Mouse (Mus musculus): ENCODE measurements around the gene Ubxn10. TPM values are rescaled to one million over a fixed set of nuclear protein-coding genes. Genes with fewer than 3 reads are reported as not detected.

The Ubxn10 gene
- polyA plus RNA-seq, 1 experiment from 2014 or later: 2.0 TPM

GRCm38 (mm10) chr4:138762266-138762665 lies 25.3 kb upstream of the Ubxn10 start:
- 0 out of 2 replicates have a peak, but pooled peaks cover 2% of the 10 kb centered on the region for H3K4me1 ChIP-seq (ENCODE audit: control insufficient read depth, insufficient read depth, low read length)
- H3K9me3 ChIP-seq (ENCODE audit: control insufficient read depth, low read length): no peaks in the 10 kb centered on the region
- no peaks in the 10 kb centered on the region for H3K36me3 ChIP-seq (ENCODE audit: control insufficient read depth, insufficient read depth, low read length)
- WGBS: 77% methylated on average over 9 of the region's 9 CpGs
- H3K27ac ChIP-seq (ENCODE audit: low read depth, low read length): no peak overlapping the region
- no peak overlapping the region for H3K9ac ChIP-seq (ENCODE audit: low read depth, low read length)
- H3K4me2 ChIP-seq (replicated peaks; ENCODE audit: low read depth, low read length): no peak overlapping the region
- H3K27me3 ChIP-seq (ENCODE audit: control insufficient read depth, insufficient read depth, low read length): no peaks in the 10 kb centered on the region
- no peak for ATAC-seq (ENCODE audit: low FRiP score, low TSS enrichment)
- H3K4me3 ChIP-seq (ENCODE audit: low read length): no peak overlapping the region

GRCm38 (mm10) chr4:138757416-138757815 lies 20.4 kb upstream of the Ubxn10 start, which contains the start of gene Pla2g2f:
Gene Pla2g2f, minus strand, starts transcription at chr4:138757626.
- no peaks in the 10 kb centered on the region for H3K36me3 ChIP-seq (ENCODE audit: control insufficient read depth, insufficient read depth, low read length)
- WGBS: 68% methylated on average over 8 of the region's 8 CpGs
- no peak within 1 kb of the TSS for H3K27ac ChIP-seq (ENCODE audit: low read depth, low read length)
- ATAC-seq (ENCODE audit: low FRiP score, low TSS enrichment): no peak
- H3K9me3 ChIP-seq (ENCODE audit: control insufficient read depth, low read length): no peaks in the 10 kb centered on the region
- H3K9ac ChIP-seq (ENCODE audit: low read depth, low read length): no peak within 1 kb of the TSS
- H3K4me2 ChIP-seq (replicated peaks; ENCODE audit: low read depth, low read length): no peak within 1 kb of the TSS
- no peaks in the 10 kb centered on the region for H3K27me3 ChIP-seq (ENCODE audit: control insufficient read depth, insufficient read depth, low read length)
- H3K4me3 ChIP-seq (ENCODE audit: low read length): no peak within 1 kb of the TSS
- H3K4me1 ChIP-seq (ENCODE audit: control insufficient read depth, insufficient read depth, low read length): no peaks in the 10 kb centered on the region

GRCm38 (mm10) chr4:138755983-138756382 lies 19.0 kb upstream of the Ubxn10 start:
- H3K4me1 ChIP-seq (ENCODE audit: control insufficient read depth, insufficient read depth, low read length): no peaks in the 10 kb centered on the region
- no peaks in the 10 kb centered on the region for H3K36me3 ChIP-seq (ENCODE audit: control insufficient read depth, insufficient read depth, low read length)
- no peak overlapping the region for H3K27ac ChIP-seq (ENCODE audit: low read depth, low read length)
- 90% methylated on average over 11 of the region's 11 CpGs for WGBS
- no peak overlapping the region for H3K9ac ChIP-seq (ENCODE audit: low read depth, low read length)
- no peaks in the 10 kb centered on the region for H3K9me3 ChIP-seq (ENCODE audit: control insufficient read depth, low read length)
- no peak overlapping the region for H3K4me2 ChIP-seq (replicated peaks; ENCODE audit: low read depth, low read length)
- no peak for ATAC-seq (ENCODE audit: low FRiP score, low TSS enrichment)
- no peak overlapping the region for H3K4me3 ChIP-seq (ENCODE audit: low read length)
- no peaks in the 10 kb centered on the region for H3K27me3 ChIP-seq (ENCODE audit: control insufficient read depth, insufficient read depth, low read length)

GRCm38 (mm10) chr4:138755439-138755838 lies 18.5 kb upstream of the Ubxn10 start:
- Histone ChIP-seq H3K9me3 (ENCODE audit: control insufficient read depth, low read length) (no peaks in the 10 kb centered on the region), H3K4me1 (ENCODE audit: control insufficient read depth, insufficient read depth, low read length) (no peaks in the 10 kb centered on the region), H3K4me2 (replicated peaks; ENCODE audit: low read depth, low read length) (no peak overlapping the region), H3K27me3 (ENCODE audit: control insufficient read depth, insufficient read depth, low read length) (no peaks in the 10 kb centered on the region), H3K4me3 (ENCODE audit: low read length) (no peak overlapping the region), H3K27ac (ENCODE audit: low read depth, low read length) (no peak overlapping the region), H3K36me3 (ENCODE audit: control insufficient read depth, insufficient read depth, low read length) (no peaks in the 10 kb centered on the region), H3K9ac (ENCODE audit: low read depth, low read length) (no peak overlapping the region)
- WGBS: 79% methylated on average over 4 of the region's 4 CpGs
- no peak for ATAC-seq (ENCODE audit: low FRiP score, low TSS enrichment)

GRCm38 (mm10) chr4:138754432-138754831 lies 17.5 kb upstream of the Ubxn10 start:
- no peak for ATAC-seq (ENCODE audit: low FRiP score, low TSS enrichment)
- Histone ChIP-seq H3K4me2 (replicated peaks; ENCODE audit: low read depth, low read length) (no peak overlapping the region), H3K27me3 (ENCODE audit: control insufficient read depth, insufficient read depth, low read length) (no peaks in the 10 kb centered on the region), H3K27ac (ENCODE audit: low read depth, low read length) (no peak overlapping the region), H3K4me3 (ENCODE audit: low read length) (no peak overlapping the region), H3K9me3 (ENCODE audit: control insufficient read depth, low read length) (no peaks in the 10 kb centered on the region), H3K4me1 (ENCODE audit: control insufficient read depth, insufficient read depth, low read length) (no peaks in the 10 kb centered on the region), H3K36me3 (ENCODE audit: control insufficient read depth, insufficient read depth, low read length) (no peaks in the 10 kb centered on the region), H3K9ac (ENCODE audit: low read depth, low read length) (no peak overlapping the region)
- WGBS: 79% methylated on average over 9 of the region's 9 CpGs

GRCm38 (mm10) chr4:138753608-138754007 lies 16.6 kb upstream of the Ubxn10 start:
- no peak overlapping the region for H3K4me2 ChIP-seq (replicated peaks; ENCODE audit: low read depth, low read length)
- no peaks in the 10 kb centered on the region for H3K27me3 ChIP-seq (ENCODE audit: control insufficient read depth, insufficient read depth, low read length)
- WGBS: 92% methylated on average over 3 of the region's 3 CpGs
- H3K4me1 ChIP-seq (ENCODE audit: control insufficient read depth, insufficient read depth, low read length): no peaks in the 10 kb centered on the region
- no peak overlapping the region for H3K27ac ChIP-seq (ENCODE audit: low read depth, low read length)
- no peaks in the 10 kb centered on the region for H3K36me3 ChIP-seq (ENCODE audit: control insufficient read depth, insufficient read depth, low read length)
- ATAC-seq (ENCODE audit: low FRiP score, low TSS enrichment): no peak
- no peak overlapping the region for H3K4me3 ChIP-seq (ENCODE audit: low read length)
- no peaks in the 10 kb centered on the region for H3K9me3 ChIP-seq (ENCODE audit: control insufficient read depth, low read length)
- H3K9ac ChIP-seq (ENCODE audit: low read depth, low read length): no peak overlapping the region

- Histone ChIP-seq H3K36me3 (ENCODE audit: control insufficient read depth, insufficient read depth, low read length) (no peaks in the 10 kb centered on the region), H3K9ac (ENCODE audit: low read depth, low read length) (no peak overlapping the region), H3K4me1 (ENCODE audit: control insufficient read depth, insufficient read depth, low read length) (no peaks in the 10 kb centered on the region), H3K27me3 (ENCODE audit: control insufficient read depth, insufficient read depth, low read length) (no peaks in the 10 kb centered on the region), H3K4me2 (replicated peaks; ENCODE audit: low read depth, low read length) (no peak overlapping the region), H3K4me3 (ENCODE audit: low read length) (no peak overlapping the region), H3K9me3 (ENCODE audit: control insufficient read depth, low read length) (no peaks in the 10 kb centered on the region), H3K27ac (ENCODE audit: low read depth, low read length) (no peak overlapping the region)
- 87% methylated on average over 6 of the region's 6 CpGs for WGBS
- no peak for ATAC-seq (ENCODE audit: low FRiP score, low TSS enrichment)
Observed at GRCm38 (mm10) chr4:138752603-138753002, 15.6 kb upstream of the Ubxn10 start.

GRCm38 (mm10) chr4:138748369-138749072 lies 11.6 kb upstream of the Ubxn10 start:
- Histone ChIP-seq H3K4me2 (replicated peaks; ENCODE audit: low read depth, low read length) (no peak overlapping the region), H3K27me3 (ENCODE audit: control insufficient read depth, insufficient read depth, low read length) (no peaks in the 10 kb centered on the region), H3K4me1 (ENCODE audit: control insufficient read depth, insufficient read depth, low read length) (peaks cover 6% of the 10 kb centered on the region; the same call in 1 of the 2 replicates), H3K4me3 (ENCODE audit: low read length) (no peak overlapping the region), H3K27ac (ENCODE audit: low read depth, low read length) (no peak overlapping the region), H3K9ac (ENCODE audit: low read depth, low read length) (no peak overlapping the region), H3K36me3 (ENCODE audit: control insufficient read depth, insufficient read depth, low read length) (no peaks in the 10 kb centered on the region), H3K9me3 (ENCODE audit: control insufficient read depth, low read length) (no peaks in the 10 kb centered on the region)
- 56% methylated on average over 8 of the region's 8 CpGs for WGBS
- peak; percentile 44; the same call in 1 of the 2 replicates for ATAC-seq (ENCODE audit: low FRiP score, low TSS enrichment)

GRCm38 (mm10) chr4:138747851-138748250 lies 10.9 kb upstream of the Ubxn10 start:
- no peak overlapping the region for H3K27ac ChIP-seq (ENCODE audit: low read depth, low read length)
- H3K9me3 ChIP-seq (ENCODE audit: control insufficient read depth, low read length): no peaks in the 10 kb centered on the region
- no peak overlapping the region for H3K4me2 ChIP-seq (replicated peaks; ENCODE audit: low read depth, low read length)
- no peak overlapping the region for H3K9ac ChIP-seq (ENCODE audit: low read depth, low read length)
- 65% methylated on average over 10 of the region's 10 CpGs for WGBS
- no peak overlapping the region for H3K4me3 ChIP-seq (ENCODE audit: low read length)
- H3K36me3 ChIP-seq (ENCODE audit: control insufficient read depth, insufficient read depth, low read length): no peaks in the 10 kb centered on the region
- H3K27me3 ChIP-seq (ENCODE audit: control insufficient read depth, insufficient read depth, low read length): no peaks in the 10 kb centered on the region
- no peak for ATAC-seq (ENCODE audit: low FRiP score, low TSS enrichment)
- peaks cover 6% of the 10 kb centered on the region; the same call in 1 of the 2 replicates for H3K4me1 ChIP-seq (ENCODE audit: control insufficient read depth, insufficient read depth, low read length)
